16 mouse cellular contexts compared by ENCODE assay signal in the genomic region with DNA sequence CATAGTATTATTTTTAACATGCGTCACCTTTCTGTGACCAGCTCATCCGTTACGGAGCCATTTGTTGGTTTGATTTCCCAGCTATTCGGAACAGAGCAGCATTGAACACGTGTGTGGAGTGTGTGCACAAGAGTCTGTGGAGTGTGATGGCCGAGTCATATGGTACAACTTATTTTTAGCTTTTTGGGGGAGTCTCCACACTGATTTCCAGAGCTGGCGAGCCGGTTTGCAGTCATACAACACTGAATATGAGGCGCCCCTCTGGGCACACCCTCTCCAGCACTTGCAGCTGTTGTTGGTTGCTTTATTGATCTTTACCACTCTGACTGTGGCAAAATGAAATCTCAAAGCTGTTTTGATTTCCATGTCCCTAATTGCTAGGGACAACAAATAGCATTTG.
"Had no signal": no experiment of that assay in that cellular context is flagged by ENCODE, and none has a peak within 500 bp of the region (broad histone marks: within the 10 kb centered on the region; RNA-seq: fewer than 3 reads in every experiment).

No protein-coding gene starts in this region.

- H3K27ac ChIP-seq: kidney, postnatal 0 days; left cerebral cortex, adult 2 months; limb, embryonic 12.5 days; liver, embryonic 13.5 days; neural tube, embryonic 12.5 days; neural tube, embryonic 15.5 days had no signal

- H3K4me2 ChIP-seq: limb, embryonic 12.5 days; liver, embryonic 13.5 days; midbrain, embryonic 11.5 days; neural tube, embryonic 12.5 days; neural tube, embryonic 15.5 days had no signal

- H3K9ac ChIP-seq: limb, embryonic 12.5 days; liver, embryonic 13.5 days; neural tube, embryonic 12.5 days; neural tube, embryonic 15.5 days had no signal

- DNase-seq: kidney, adult 2 months; kidney, postnatal 36 days; layer of hippocampus, postnatal 36 days; liver, embryonic 13.5 days; lung, adult 2 months; lung, postnatal 14 days; lung, postnatal 4 days; midbrain, embryonic 14.5 days; thymus, adult 18-20 months; thymus, postnatal 4 days had no signal

- H3K27me3 ChIP-seq: limb, embryonic 12.5 days; liver, embryonic 13.5 days; neural tube, embryonic 12.5 days; neural tube, embryonic 15.5 days had no signal

- H3K9me3 ChIP-seq: limb, embryonic 12.5 days; liver, embryonic 13.5 days; neural tube, embryonic 12.5 days; neural tube, embryonic 15.5 days had no signal

- H3K4me3 ChIP-seq: left cerebral cortex, adult 2 months; limb, embryonic 12.5 days; liver, embryonic 13.5 days; neural tube, embryonic 12.5 days; neural tube, embryonic 15.5 days had no signal

- H3K36me3 ChIP-seq: limb, embryonic 12.5 days; liver, embryonic 13.5 days; neural tube, embryonic 12.5 days; neural tube, embryonic 15.5 days had no signal
